Mouse (Mus musculus): Measurements from ENCODE around the gene Traf1.

- TF ChIP-seq CTCF (IDR thresholded peaks at IDR 0.05) (no peak), EP300 (IDR thresholded peaks at IDR 0.05) (no peak)
These were observed 49.7 kb downstream of the Traf1 start for GRCm38 (mm10) chr2:34911871-34912270.

Data from lung, postnatal 0 days (tissue).